Mouse (Mus musculus): ENCODE data around the gene Iqgap3. TPM values are rescaled to one million over a fixed set of nuclear protein-coding genes. Genes with fewer than 3 reads are reported as not detected.

Gene Iqgap3
- total and polyA plus RNA-seq, 2 experiments from 2014 or later = 3.6 to 9.6 TPM

DNA sequence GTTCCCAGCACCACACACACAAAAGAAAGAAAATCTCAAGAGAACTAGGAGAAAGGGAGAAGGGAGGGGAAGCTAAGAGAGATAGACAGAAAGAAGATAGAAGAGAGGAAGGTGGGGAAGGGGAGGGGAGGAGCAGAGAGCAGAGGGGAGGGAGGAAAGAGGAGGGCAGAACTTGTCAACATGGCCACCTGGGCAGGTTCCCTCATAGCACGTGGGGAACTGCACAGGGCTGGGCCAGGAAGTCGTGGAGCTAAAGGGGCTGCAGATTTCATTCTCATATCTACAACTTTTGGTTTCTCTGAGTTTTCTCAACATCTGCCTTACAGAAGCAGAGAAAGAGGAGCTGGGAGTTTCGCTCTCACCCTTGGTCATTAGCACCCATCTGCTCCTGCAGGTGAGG lies 45.9 kb downstream of the Iqgap3 start:
- WGBS = 68% methylated on average over 3 of the region's 3 CpGs

DNA sequence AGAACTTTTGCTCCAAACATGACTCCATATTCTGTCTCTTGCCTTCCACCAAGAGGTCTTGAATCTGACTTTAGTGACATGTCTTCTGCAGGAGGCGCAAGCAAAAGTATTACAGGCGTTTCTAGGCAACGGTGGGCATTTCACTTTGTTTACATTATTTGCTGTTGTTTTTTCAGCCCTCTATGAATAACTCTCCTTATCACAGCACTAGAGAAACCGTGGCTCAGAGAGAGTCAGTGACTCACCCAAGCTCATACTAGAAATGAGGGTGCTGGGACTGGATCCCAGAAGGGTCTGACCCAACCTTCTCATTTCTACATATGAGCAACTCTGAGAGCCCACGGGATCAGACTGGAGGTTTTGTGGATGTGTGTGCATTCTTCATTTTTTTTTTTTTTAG lies 46.3 kb downstream of the Iqgap3 start:
- Histone ChIP-seq H3K4me3 (ENCODE audit: low read length) (no peak overlapping the region), H3K4me2 (ENCODE audit: low read depth, low read length) (no peak overlapping the region), H3K4me1 (ENCODE audit: insufficient read depth, low read length) (no peaks in the 10 kb centered on the region), H3K27me3 (ENCODE audit: insufficient read depth, low read length) (no peaks in the 10 kb centered on the region), H3K9me3 (ENCODE audit: low read length) (no peaks in the 10 kb centered on the region), H3K9ac (replicated peaks; ENCODE audit: low read length) (no peak overlapping the region), H3K27ac (no peak overlapping the region), H3K36me3 (ENCODE audit: insufficient read depth, low read length) (no peaks in the 10 kb centered on the region)
- no peak for TF ChIP-seq CTCF (IDR thresholded peaks at IDR 0.05; ENCODE audit: low read depth)
- DNase-seq (ENCODE audit: low spot score) (no peak), ATAC-seq (no peak)
- WGBS = 82% methylated on average over 5 of the region's 5 CpGs

More for the DNA sequence above, 45.9 kb downstream of the Iqgap3 start:
- Histone ChIP-seq H3K9ac (replicated peaks; ENCODE audit: low read length) (no peak overlapping the region), H3K4me3 (ENCODE audit: low read length) (no peak overlapping the region), H3K4me1 (ENCODE audit: insufficient read depth, low read length) (no peaks in the 10 kb centered on the region), H3K27me3 (ENCODE audit: insufficient read depth, low read length) (no peaks in the 10 kb centered on the region), H3K27ac (no peak overlapping the region), H3K36me3 (ENCODE audit: insufficient read depth, low read length) (no peaks in the 10 kb centered on the region), H3K9me3 (ENCODE audit: low read length) (no peaks in the 10 kb centered on the region), H3K4me2 (ENCODE audit: low read depth, low read length) (no peak overlapping the region)
- ATAC-seq (no peak), DNase-seq (ENCODE audit: low spot score) (no peak)
- TF ChIP-seq CTCF (IDR thresholded peaks at IDR 0.05; ENCODE audit: low read depth) = no peak

- Histone ChIP-seq H3K4me2 (ENCODE audit: low read depth, low read length) (no peak overlapping the region), H3K9me3 (ENCODE audit: low read length) (no peaks in the 10 kb centered on the region), H3K9ac (replicated peaks; ENCODE audit: low read length) (no peak overlapping the region), H3K27ac (no peak overlapping the region), H3K4me1 (ENCODE audit: insufficient read depth, low read length) (no peaks in the 10 kb centered on the region), H3K4me3 (ENCODE audit: low read length) (no peak overlapping the region), H3K27me3 (ENCODE audit: insufficient read depth, low read length) (no peaks in the 10 kb centered on the region), H3K36me3 (ENCODE audit: insufficient read depth, low read length) (no peaks in the 10 kb centered on the region)
- DNase-seq (ENCODE audit: low spot score) (no peak), ATAC-seq (no peak)
- TF ChIP-seq CTCF (IDR thresholded peaks at IDR 0.05; ENCODE audit: low read depth) = no peak
- WGBS = 54% methylated on average over 4 of the region's 4 CpGs
Observed at GRCm38 (mm10) chr3:88129006-88129405, 47.2 kb downstream of the Iqgap3 start.

DNA sequence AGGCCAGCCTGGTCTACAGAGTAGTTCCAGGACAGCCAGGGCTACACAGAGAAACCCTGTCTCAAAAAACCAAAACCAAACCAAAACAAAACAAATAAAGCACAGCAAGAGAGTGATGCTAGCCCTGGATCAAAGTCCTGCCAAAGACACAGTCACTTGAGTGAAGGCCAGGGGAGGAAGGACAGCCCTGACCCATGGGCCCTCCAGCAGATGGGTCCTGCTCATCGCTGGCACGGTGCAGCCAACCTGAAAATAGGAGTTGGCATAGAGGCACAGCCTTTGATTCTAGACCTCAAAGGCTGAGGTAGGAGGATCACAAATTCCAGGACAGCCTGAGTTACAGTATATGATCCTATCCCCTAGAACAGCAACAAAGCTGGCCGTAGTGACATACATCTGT lies 49.3 kb downstream of the Iqgap3 start:
- H3K9ac ChIP-seq (replicated peaks; ENCODE audit: low read length) = no peak overlapping the region
- no peaks in the 10 kb centered on the region for H3K9me3 ChIP-seq (ENCODE audit: low read length)
- no peaks in the 10 kb centered on the region for H3K36me3 ChIP-seq (ENCODE audit: insufficient read depth, low read length)
- WGBS = 80% methylated on average over 3 of the region's 3 CpGs
- H3K4me2 ChIP-seq (ENCODE audit: low read depth, low read length) = no peak overlapping the region
- no peak overlapping the region for H3K27ac ChIP-seq
- DNase-seq (ENCODE audit: low spot score) = no peak
- ATAC-seq = no peak
- no peaks in the 10 kb centered on the region for H3K27me3 ChIP-seq (ENCODE audit: insufficient read depth, low read length)
- no peak overlapping the region for H3K4me3 ChIP-seq (ENCODE audit: low read length)
- no peak for TF ChIP-seq CTCF (IDR thresholded peaks at IDR 0.05; ENCODE audit: low read depth)
- no peaks in the 10 kb centered on the region for H3K4me1 ChIP-seq (ENCODE audit: insufficient read depth, low read length)

- Histone ChIP-seq H3K36me3 (ENCODE audit: insufficient read depth, low read length) (no peaks in the 10 kb centered on the region), H3K27ac (peak overlapping the region; percentile 41; the same call in 1 of the 2 replicates), H3K4me2 (ENCODE audit: low read depth, low read length) (no peak overlapping the region), H3K4me1 (ENCODE audit: insufficient read depth, low read length) (no peaks in the 10 kb centered on the region), H3K9me3 (ENCODE audit: low read length) (no peaks in the 10 kb centered on the region), H3K9ac (replicated peaks; ENCODE audit: low read length) (no peak overlapping the region), H3K4me3 (ENCODE audit: low read length) (no peak overlapping the region), H3K27me3 (ENCODE audit: insufficient read depth, low read length) (no peaks in the 10 kb centered on the region)
- ATAC-seq (no peak), DNase-seq (ENCODE audit: low spot score) (no peak)
- 73% methylated on average over 2 of the region's 2 CpGs for WGBS
- no peak for TF ChIP-seq CTCF (IDR thresholded peaks at IDR 0.05; ENCODE audit: low read depth)
Observed at GRCm38 (mm10) chr3:88132492-88132891, 50.7 kb downstream of the Iqgap3 start.

DNA sequence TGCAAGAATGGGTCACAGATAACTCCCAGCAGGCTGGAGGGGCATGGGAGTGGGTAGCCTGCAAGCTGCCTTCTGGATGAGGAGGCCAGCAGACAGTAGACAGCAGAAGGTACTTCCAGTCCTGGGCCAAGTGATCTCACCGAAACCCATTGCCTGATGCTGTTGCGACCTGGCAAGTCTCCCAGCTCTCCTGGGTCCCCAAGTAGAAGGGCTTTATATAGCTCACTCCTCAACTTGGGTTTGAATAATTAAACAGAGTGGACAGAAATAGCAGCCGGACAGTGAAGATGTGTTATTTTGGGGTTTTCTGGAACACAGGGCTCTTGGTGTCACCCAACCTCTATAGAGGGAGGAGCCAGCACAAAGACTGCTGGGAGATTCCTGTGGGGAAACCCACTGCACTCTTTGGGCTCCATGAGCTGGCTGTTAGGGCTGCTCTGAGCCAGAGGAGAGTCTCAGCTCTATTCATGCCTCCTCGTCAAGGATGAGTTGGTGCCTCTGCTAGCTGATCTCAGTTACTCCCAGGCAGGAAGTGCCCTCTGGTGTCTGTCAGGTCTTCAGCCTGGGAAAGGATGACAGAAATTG lies 51.5 kb downstream of the Iqgap3 start:
- H3K27me3 ChIP-seq (ENCODE audit: insufficient read depth, low read length) = no peaks in the 10 kb centered on the region
- H3K36me3 ChIP-seq (ENCODE audit: insufficient read depth, low read length) = no peaks in the 10 kb centered on the region
- 0 out of 2 replicates have a peak overlapping the region, but pooled peaks have one; percentile 2 for H3K9ac ChIP-seq (replicated peaks; ENCODE audit: low read length)
- no peaks in the 10 kb centered on the region for H3K9me3 ChIP-seq (ENCODE audit: low read length)
- peak overlapping the region; percentile 41; the same call in 1 of the 2 replicates for H3K27ac ChIP-seq
- DNase-seq (ENCODE audit: low spot score) (peak; percentile 67), ATAC-seq (peak; percentile 74)
- no peak for TF ChIP-seq CTCF (IDR thresholded peaks at IDR 0.05; ENCODE audit: low read depth)
- H3K4me1 ChIP-seq (ENCODE audit: insufficient read depth, low read length) = no peaks in the 10 kb centered on the region
- H3K4me3 ChIP-seq (ENCODE audit: low read length) = no peak overlapping the region
- 32% methylated on average over 4 of the region's 4 CpGs for WGBS
- H3K4me2 ChIP-seq (ENCODE audit: low read depth, low read length) = no peak overlapping the region

DNA sequence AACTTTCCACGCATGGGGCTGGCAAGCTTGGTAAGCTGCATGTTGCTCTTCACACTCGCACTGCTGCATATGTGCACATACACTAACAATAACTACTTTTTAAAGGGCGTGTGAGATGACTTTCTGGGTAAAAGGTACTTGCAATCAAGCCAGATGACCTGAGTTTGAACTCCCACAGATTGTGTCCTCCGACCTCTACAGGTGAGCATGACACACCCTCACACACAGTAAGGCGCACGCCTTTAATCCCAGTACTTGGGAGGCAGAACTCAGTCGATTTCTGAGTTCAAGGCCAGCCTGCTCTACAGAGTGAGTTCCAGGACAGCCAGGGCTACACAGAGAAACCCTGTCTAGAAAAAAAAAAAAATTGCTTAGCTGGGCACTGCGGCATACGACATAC lies 54.6 kb downstream of the Iqgap3 start:
- no peaks in the 10 kb centered on the region for H3K36me3 ChIP-seq (ENCODE audit: insufficient read depth, low read length)
- H3K4me2 ChIP-seq (ENCODE audit: low read depth, low read length) = no peak overlapping the region
- DNase-seq (ENCODE audit: low spot score) = no peak
- ATAC-seq = no peak
- H3K4me3 ChIP-seq (ENCODE audit: low read length) = no peak overlapping the region
- H3K9ac ChIP-seq (replicated peaks; ENCODE audit: low read length) = no peak overlapping the region
- WGBS = 89% methylated on average over 9 of the region's 9 CpGs
- no peaks in the 10 kb centered on the region for H3K27me3 ChIP-seq (ENCODE audit: insufficient read depth, low read length)
- H3K9me3 ChIP-seq (ENCODE audit: low read length) = no peaks in the 10 kb centered on the region
- peaks cover 4% of the 10 kb centered on the region; the same call in 1 of the 2 replicates for H3K4me1 ChIP-seq (ENCODE audit: insufficient read depth, low read length)
- H3K27ac ChIP-seq = no peak overlapping the region
- TF ChIP-seq CTCF (IDR thresholded peaks at IDR 0.05; ENCODE audit: low read depth) = no peak

Data from hindbrain, postnatal 0 days (tissue).